In genomic region chr12:102242076-102242722, GRCm38 (mm10) we compare ENCODE assay signal across 8 mouse cellular contexts. TPM values are rescaled to one million over a fixed set of nuclear protein-coding genes. Genes with fewer than 3 reads are reported as not detected.
A peak's percentile ranks its signal among the peaks of the same experiment; 100 is the strongest.
DNase-seq lines count a peak whose midpoint lies in the region; ATAC-seq lines count a peak whose summit lies in the region.

No protein-coding gene starts in this region.

- no peaks in the 10 kb centered on the region for H3K9me3 ChIP-seq in heart, embryonic 14.5 days (ENCODE audit: control insufficient read depth, low read length)
- no peaks in the 10 kb centered on the region for H3K9me3 ChIP-seq in midbrain, embryonic 13.5 days

- H3K27ac ChIP-seq in heart, embryonic 14.5 days (replicated peaks in 1 of 2; ENCODE audit: control insufficient read depth in 1 of 2, insufficient read depth in 1 of 2, low read depth in 2 of 2, low read length in 2 of 2), result no peak overlapping the region
- H3K27ac ChIP-seq in midbrain, embryonic 13.5 days, result no peak overlapping the region

- no peaks in the 10 kb centered on the region for H3K27me3 ChIP-seq in heart, embryonic 14.5 days (ENCODE audit: control insufficient read depth, insufficient read depth, low read length)
- H3K27me3 ChIP-seq in midbrain, embryonic 13.5 days, result no peaks in the 10 kb centered on the region

- ATAC-seq in heart, embryonic 14.5 days (ENCODE audit: insufficient number of reproducible peaks, insufficient read depth, low FRiP score, low read depth), result peak; percentile 45; the same call in 1 of the 2 replicates
- ATAC-seq in midbrain, embryonic 13.5 days, result peak; percentile 68; the same call in 1 of the 2 replicates

- WGBS in heart, embryonic 14.5 days, result 56% methylated on average over 6 of the region's 6 CpGs
- 53% methylated on average over 6 of the region's 6 CpGs for WGBS in midbrain, embryonic 13.5 days

- H3K4me2 ChIP-seq in heart, embryonic 14.5 days (ENCODE audit: low read length), result no peak overlapping the region
- H3K4me2 ChIP-seq in midbrain, embryonic 13.5 days (replicated peaks), result no peak overlapping the region

- no peaks in the 10 kb centered on the region for H3K36me3 ChIP-seq in heart, embryonic 14.5 days (ENCODE audit: control insufficient read depth, insufficient read depth, low read length)
- H3K36me3 ChIP-seq in midbrain, embryonic 13.5 days, result no peaks in the 10 kb centered on the region

- H3K4me1 ChIP-seq in heart, embryonic 14.5 days (ENCODE audit: control insufficient read depth in 2 of 2, insufficient read depth in 2 of 2, low read length in 2 of 2), result peaks cover 0 to 2% of the 10 kb centered on the region in 2 experiments; a peak in 1 of 4 replicates
- peaks cover 7% of the 10 kb centered on the region for H3K4me1 ChIP-seq in midbrain, embryonic 13.5 days (replicated peaks)

- H3K4me3 ChIP-seq in heart, embryonic 14.5 days (ENCODE audit: control insufficient read depth in 1 of 2, insufficient read depth in 1 of 2, low read depth in 1 of 2, low read length in 2 of 2), result no peak overlapping the region
- no peak overlapping the region for H3K4me3 ChIP-seq in midbrain, embryonic 13.5 days (replicated peaks)

- no peak overlapping the region for H3K9ac ChIP-seq in heart, embryonic 14.5 days (ENCODE audit: low read length)
- H3K9ac ChIP-seq in midbrain, embryonic 13.5 days (replicated peaks), result no peak overlapping the region

- DNase-seq in kidney, postnatal 10 days, result peak; percentile 23
- DNase-seq in kidney, adult 8-10 months, result no peak
- DNase-seq in embryo, embryonic 10.5 days (ENCODE audit: low spot score), result peak; percentile 39
- DNase-seq in spleen, adult 12 weeks (ENCODE audit: low spot score), result no peak
- DNase-seq in layer of hippocampus, adult 9-10 months (ENCODE audit: low spot score), result no peak
- DNase-seq in frontal cortex, postnatal 36 days (ENCODE audit: low spot score in 2 of 2), result no peak

RNA-seq across cellular contexts. Expression of gene Rin3, which starts 40.6 kb away (rescaled TPM):
- 11.7 and 11.8 TPM in 2 replicates for polyA plus RNA-seq in heart, embryonic 14.5 days (2014; fragmentation: Nextera tagmentation; extraction: Ambion mirVana)
- 3.4 and 3.7 TPM in 2 replicates for polyA plus RNA-seq in midbrain, embryonic 13.5 days (2015; fragmentation: Nextera tagmentation; extraction: Ambion mirVana)

Comparison
In these comparisons a context has a peak if more than half of its experiments do, and no peak if none do; other contexts are left out.
1. DNase-seq: peak in kidney, postnatal 10 days (single experiment) and embryo, embryonic 10.5 days (single experiment); none in kidney, adult 8-10 months (0 of 2), spleen, adult 12 weeks (single experiment), layer of hippocampus, adult 9-10 months (single experiment) and frontal cortex, postnatal 36 days (0 of 2).